Mouse (Mus musculus): ENCODE results near the gene Phf24. TPM values are rescaled to one million over a fixed set of nuclear protein-coding genes. Genes with fewer than 3 reads are reported as not detected.

The Phf24 gene
- polyA plus RNA-seq, 1 experiment from 2014 or later, result 1.4 TPM

- H3K9me3 ChIP-seq, result no peaks in the 10 kb centered on the region
- no peak overlapping the region for H3K4me2 ChIP-seq
- H3K27me3 ChIP-seq, result peaks cover 37% of the 10 kb centered on the region
- ATAC-seq (ENCODE audit: insufficient number of reproducible peaks, insufficient read depth, low FRiP score, low TSS enrichment, low read depth), result no peak
- no peaks in the 10 kb centered on the region for H3K36me3 ChIP-seq
- H3K4me1 ChIP-seq, result peaks cover 5% of the 10 kb centered on the region; the same call in 1 of the 2 replicates
- no peak overlapping the region for H3K9ac ChIP-seq
- 74% methylated on average over 5 of the region's 5 CpGs for WGBS
- no peak overlapping the region for H3K4me3 ChIP-seq
- no peak overlapping the region for H3K27ac ChIP-seq
Observed at GRCm38 (mm10) chr4:42943341-42943740, 26.9 kb downstream of the Phf24 start.

- no peak overlapping the region for H3K9ac ChIP-seq
- H3K36me3 ChIP-seq, result no peaks in the 10 kb centered on the region
- H3K9me3 ChIP-seq, result no peaks in the 10 kb centered on the region
- no peak for ATAC-seq (ENCODE audit: insufficient number of reproducible peaks, insufficient read depth, low FRiP score, low TSS enrichment, low read depth)
- no peak overlapping the region for H3K4me3 ChIP-seq
- peaks cover 9% of the 10 kb centered on the region; the same call in 1 of the 2 replicates for H3K4me1 ChIP-seq
- H3K27me3 ChIP-seq, result peaks cover 30% of the 10 kb centered on the region
- WGBS, result 92% methylated on average over 9 of the region's 9 CpGs
- H3K4me2 ChIP-seq, result no peak overlapping the region
- H3K27ac ChIP-seq, result no peak overlapping the region
Observed at GRCm38 (mm10) chr4:42944185-42944584, 27.7 kb downstream of the Phf24 start.

GRCm38 (mm10) chr4:42945043-42945442, 28.6 kb downstream of the Phf24 start:
- no peak for ATAC-seq (ENCODE audit: insufficient number of reproducible peaks, insufficient read depth, low FRiP score, low TSS enrichment, low read depth)
- Histone ChIP-seq H3K27me3 (peaks cover 25% of the 10 kb centered on the region), H3K36me3 (no peaks in the 10 kb centered on the region), H3K9ac (no peak overlapping the region), H3K4me3 (no peak overlapping the region), H3K4me1 (peaks cover 11% of the 10 kb centered on the region; the same call in 1 of the 2 replicates), H3K27ac (no peak overlapping the region), H3K9me3 (no peaks in the 10 kb centered on the region), H3K4me2 (no peak overlapping the region)
- 10% methylated on average over 6 of the region's 6 CpGs for WGBS

GRCm38 (mm10) chr4:42945445-42945844, 29.0 kb downstream of the Phf24 start:
- 80% methylated on average over 3 of the region's 3 CpGs for WGBS
- no peak overlapping the region for H3K9ac ChIP-seq
- H3K4me1 ChIP-seq, result peaks cover 14% of the 10 kb centered on the region
- no peak overlapping the region for H3K4me3 ChIP-seq
- ATAC-seq (ENCODE audit: insufficient number of reproducible peaks, insufficient read depth, low FRiP score, low TSS enrichment, low read depth), result no peak
- no peaks in the 10 kb centered on the region for H3K36me3 ChIP-seq
- no peak overlapping the region for H3K27ac ChIP-seq
- H3K27me3 ChIP-seq, result peaks cover 21% of the 10 kb centered on the region
- no peaks in the 10 kb centered on the region for H3K9me3 ChIP-seq
- H3K4me2 ChIP-seq, result no peak overlapping the region

GRCm38 (mm10) chr4:42945952-42946351, 29.5 kb downstream of the Phf24 start:
- Histone ChIP-seq H3K4me3 (no peak overlapping the region), H3K27ac (no peak overlapping the region), H3K27me3 (peaks cover 19% of the 10 kb centered on the region), H3K4me1 (peaks cover 19% of the 10 kb centered on the region), H3K36me3 (no peaks in the 10 kb centered on the region), H3K9ac (no peak overlapping the region), H3K4me2 (no peak overlapping the region), H3K9me3 (no peaks in the 10 kb centered on the region)
- WGBS, result 9% methylated on average over 5 of the region's 5 CpGs
- ATAC-seq (ENCODE audit: insufficient number of reproducible peaks, insufficient read depth, low FRiP score, low TSS enrichment, low read depth), result no peak

- no peak for ATAC-seq (ENCODE audit: insufficient number of reproducible peaks, insufficient read depth, low FRiP score, low TSS enrichment, low read depth)
- H3K9me3 ChIP-seq, result no peaks in the 10 kb centered on the region
- peaks cover 16% of the 10 kb centered on the region for H3K27me3 ChIP-seq
- WGBS, result 40% methylated on average over 10 of the region's 10 CpGs
- H3K4me2 ChIP-seq, result no peak overlapping the region
- H3K4me1 ChIP-seq, result peaks cover 28% of the 10 kb centered on the region
- no peak overlapping the region for H3K4me3 ChIP-seq
- no peak overlapping the region for H3K9ac ChIP-seq
- no peak overlapping the region for H3K27ac ChIP-seq
- no peaks in the 10 kb centered on the region for H3K36me3 ChIP-seq
Observed at GRCm38 (mm10) chr4:42946733-42947290, 30.4 kb downstream of the Phf24 start.

- Histone ChIP-seq H3K36me3 (peaks cover 11% of the 10 kb centered on the region; the same call in 1 of the 2 replicates), H3K4me3 (no peak overlapping the region), H3K4me2 (no peak overlapping the region; the same call in 1 of the 2 replicates), H3K27ac (no peak overlapping the region), H3K9me3 (no peaks in the 10 kb centered on the region), H3K27me3 (peaks cover 15% of the 10 kb centered on the region), H3K4me1 (peaks cover 44% of the 10 kb centered on the region), H3K9ac (no peak overlapping the region)
- WGBS, result 49% methylated on average over 12 of the region's 13 CpGs
- no peak for ATAC-seq (ENCODE audit: insufficient number of reproducible peaks, insufficient read depth, low FRiP score, low TSS enrichment, low read depth)
Observed at GRCm38 (mm10) chr4:42948527-42948926, 32.1 kb downstream of the Phf24 start.

GRCm38 (mm10) chr4:42949051-42949675, 32.7 kb downstream of the Phf24 start:
- peak overlapping the region; percentile 52 for H3K9ac ChIP-seq
- peak overlapping the region; percentile 78 for H3K4me2 ChIP-seq
- H3K36me3 ChIP-seq, result peaks cover 11% of the 10 kb centered on the region; the same call in 1 of the 2 replicates
- WGBS, result 11% methylated on average over 14 of the region's 14 CpGs
- H3K4me3 ChIP-seq, result peak overlapping the region; percentile 76
- H3K4me1 ChIP-seq, result peaks cover 49% of the 10 kb centered on the region
- no peak overlapping the region for H3K27ac ChIP-seq
- no peaks in the 10 kb centered on the region for H3K9me3 ChIP-seq
- no peak for ATAC-seq (ENCODE audit: insufficient number of reproducible peaks, insufficient read depth, low FRiP score, low TSS enrichment, low read depth)
- H3K27me3 ChIP-seq, result peaks cover 15% of the 10 kb centered on the region

GRCm38 (mm10) chr4:42949676-42950051, 33.2 kb downstream of the Phf24 start, which contains the start of gene Dnajb5:
Gene Dnajb5, plus strand, starts transcription at chr4:42949814.
- Histone ChIP-seq H3K27ac (peak within 1 kb of the TSS; percentile 91), H3K4me3 (peak within 1 kb of the TSS; percentile 76), H3K27me3 (peaks cover 15% of the 10 kb centered on the region), H3K4me2 (peak within 1 kb of the TSS; percentile 78), H3K4me1 (peaks cover 49% of the 10 kb centered on the region), H3K9me3 (no peaks in the 10 kb centered on the region), H3K9ac (peak within 1 kb of the TSS; percentile 88), H3K36me3 (peaks cover 13% of the 10 kb centered on the region; the same call in 1 of the 2 replicates)
- peak; percentile 94 for ATAC-seq (ENCODE audit: insufficient number of reproducible peaks, insufficient read depth, low FRiP score, low TSS enrichment, low read depth)
- WGBS, result under 1% methylated on average over 39 of the region's 39 CpGs

- Histone ChIP-seq H3K36me3 (peaks cover 14% of the 10 kb centered on the region; the same call in 1 of the 2 replicates), H3K4me1 (peaks cover 49% of the 10 kb centered on the region), H3K9me3 (no peaks in the 10 kb centered on the region), H3K4me3 (peak overlapping the region; percentile 76), H3K27ac (peak overlapping the region; percentile 91), H3K27me3 (peaks cover 15% of the 10 kb centered on the region), H3K4me2 (peak overlapping the region; percentile 78), H3K9ac (peak overlapping the region; percentile 88)
- peak; percentile 79 for ATAC-seq (ENCODE audit: insufficient number of reproducible peaks, insufficient read depth, low FRiP score, low TSS enrichment, low read depth)
- under 1% methylated on average over 24 of the region's 27 CpGs for WGBS
Observed at GRCm38 (mm10) chr4:42950065-42950558, 33.7 kb downstream of the Phf24 start.

- Histone ChIP-seq H3K27me3 (peaks cover 15% of the 10 kb centered on the region), H3K4me3 (no peak overlapping the region), H3K27ac (no peak overlapping the region), H3K9me3 (no peaks in the 10 kb centered on the region), H3K36me3 (peaks cover 21% of the 10 kb centered on the region), H3K4me2 (peak overlapping the region; percentile 78), H3K4me1 (peaks cover 49% of the 10 kb centered on the region), H3K9ac (peak overlapping the region; percentile 44; the same call in 1 of the 2 replicates)
- ATAC-seq (ENCODE audit: insufficient number of reproducible peaks, insufficient read depth, low FRiP score, low TSS enrichment, low read depth), result no peak
- 59% methylated on average over 11 of the region's 11 CpGs for WGBS
Observed at GRCm38 (mm10) chr4:42951206-42952195, 35.0 kb downstream of the Phf24 start.

All from embryonic facial prominence, embryonic 13.5 days (tissue).